Mouse (Mus musculus) forebrain, embryonic 13.5 days (tissue): Measurements from ENCODE around the gene P3h2. TPM values are rescaled to one million over a fixed set of nuclear protein-coding genes. Genes with fewer than 3 reads are reported as not detected.

ENCODE experiments used
- ATAC-seq: fragments of 200-750 bp; cut with Nextera tagmentation; 2 replicates; pipeline ENCODE4 v1.8.0; 2017
- H3K27ac ChIP-seq: fragments of 300-500 bp; sonication (generic); 2 replicates; pipeline ENCODE4 v1.5.1; 2015; ENCODE audit warnings: inconsistent platforms, mild to moderate bottlenecking, moderate library complexity
- H3K27me3 ChIP-seq: fragments of 300-500 bp; sonication (generic); 2 replicates; pipeline ENCODE4 v1.6.1; 2015; ENCODE audit warnings: mild to moderate bottlenecking, inconsistent platforms
- H3K36me3 ChIP-seq: fragments of 300-500 bp; sonication (generic); 2 replicates; pipeline ENCODE4 v1.6.1; 2015; ENCODE audit warnings: mild to moderate bottlenecking, inconsistent platforms; ENCODE audit not compliant: poor library complexity, severe bottlenecking
- H3K4me1 ChIP-seq: fragments of 300-500 bp; sonication (generic); 2 replicates; pipeline ENCODE4 v1.6.1; 2015; ENCODE audit warnings: inconsistent platforms
- H3K4me2 ChIP-seq: fragments of 300-500 bp; sonication (generic); 2 replicates; pipeline ENCODE4 v1.6.1; 2015; ENCODE audit warnings: inconsistent platforms, mild to moderate bottlenecking, moderate library complexity
- H3K4me3 ChIP-seq: fragments of 300-500 bp; sonication (generic); 2 replicates; pipeline ENCODE4 v1.5.1; 2015; ENCODE audit warnings: mild to moderate bottlenecking, inconsistent platforms
- H3K9ac ChIP-seq: fragments of 300-500 bp; sonication (generic); 2 replicates; pipeline ENCODE4 v1.6.1; 2015; ENCODE audit warnings: mild to moderate bottlenecking, inconsistent platforms
- H3K9me3 ChIP-seq: fragments of 300-500 bp; sonication (generic); replicated peaks from 2 replicates; pipeline ENCODE4 v1.6.1; 2016; ENCODE audit warnings: inconsistent platforms
- WGBS: fragments of 180-500 bp; shearing (Covaris S2); methylation state at CpG from one replicate; pipeline ENCODE4 v1.1.7; 2015; 5-methylcytosine and 5-hydroxymethylcytosine counted together
- polyA plus RNA-seq: library from polyadenylated mRNA; unstranded; fragments of >200 nt; fragmentation: Nextera tagmentation; extraction: Ambion mirVana; gene quantifications from 2 replicates; pipeline ENCODE4 v1.2.1, GENCODE M21; 2015

Gene P3h2
- polyA plus RNA-seq, 1 experiment from 2014 or later = 0.32 TPM

DNA sequence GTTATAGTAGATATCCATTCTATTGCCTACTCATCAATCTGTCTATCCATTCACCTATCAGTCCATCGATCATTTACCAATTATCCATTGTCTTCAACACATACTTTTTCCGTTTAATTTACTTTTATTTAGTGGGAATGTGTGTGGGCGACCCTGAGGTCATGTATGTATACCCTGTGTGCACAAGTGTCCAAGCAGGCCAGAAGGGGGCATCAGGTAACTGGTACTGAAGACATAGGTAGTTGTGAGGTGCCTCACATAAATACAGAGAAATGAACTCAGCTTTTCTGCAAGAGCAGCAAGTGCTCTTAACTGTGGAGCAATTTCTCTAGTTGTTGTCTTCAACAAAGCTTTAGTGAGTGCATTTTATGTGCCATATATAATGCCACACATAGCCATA, 79.2 kb downstream of the P3h2 start:
- 89% methylated on average over 3 of the region's 3 CpGs for WGBS
- no peak overlapping the region for H3K27ac ChIP-seq
- H3K36me3 ChIP-seq = no peaks in the 10 kb centered on the region
- H3K4me1 ChIP-seq = peaks cover 7% of the 10 kb centered on the region; the same call in 1 of the 2 replicates
- H3K27me3 ChIP-seq = no peaks in the 10 kb centered on the region
- no peak overlapping the region for H3K9ac ChIP-seq
- no peak for ATAC-seq
- H3K9me3 ChIP-seq = no peaks in the 10 kb centered on the region
- H3K4me3 ChIP-seq = no peak overlapping the region
- no peak overlapping the region for H3K4me2 ChIP-seq

DNA sequence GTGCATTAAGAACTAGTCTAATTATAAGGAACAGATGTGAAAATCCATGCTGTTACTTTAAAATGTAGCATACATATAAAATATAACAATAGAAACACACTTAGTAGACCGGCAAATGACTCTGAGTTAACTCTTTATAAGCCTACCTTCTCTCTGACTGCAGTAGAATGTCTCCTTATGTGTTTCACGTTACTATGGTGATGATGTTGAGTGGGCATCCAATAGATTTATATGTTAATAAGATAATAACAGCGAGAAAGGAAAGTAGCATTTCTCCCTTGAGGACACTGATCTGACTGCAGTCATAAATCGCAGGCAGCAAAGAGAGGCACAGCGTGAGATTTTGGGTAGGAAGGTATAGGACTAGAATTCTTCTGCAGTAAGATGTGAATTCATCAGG, 81.0 kb downstream of the P3h2 start:
- H3K4me1 ChIP-seq = peaks cover 7% of the 10 kb centered on the region; the same call in 1 of the 2 replicates
- H3K4me2 ChIP-seq = no peak overlapping the region
- H3K27me3 ChIP-seq = no peaks in the 10 kb centered on the region
- H3K27ac ChIP-seq = no peak overlapping the region
- H3K4me3 ChIP-seq = no peak overlapping the region
- no peaks in the 10 kb centered on the region for H3K36me3 ChIP-seq
- no peak for ATAC-seq
- WGBS = 67% methylated on average over 5 of the region's 5 CpGs
- no peak overlapping the region for H3K9ac ChIP-seq
- no peaks in the 10 kb centered on the region for H3K9me3 ChIP-seq

DNA sequence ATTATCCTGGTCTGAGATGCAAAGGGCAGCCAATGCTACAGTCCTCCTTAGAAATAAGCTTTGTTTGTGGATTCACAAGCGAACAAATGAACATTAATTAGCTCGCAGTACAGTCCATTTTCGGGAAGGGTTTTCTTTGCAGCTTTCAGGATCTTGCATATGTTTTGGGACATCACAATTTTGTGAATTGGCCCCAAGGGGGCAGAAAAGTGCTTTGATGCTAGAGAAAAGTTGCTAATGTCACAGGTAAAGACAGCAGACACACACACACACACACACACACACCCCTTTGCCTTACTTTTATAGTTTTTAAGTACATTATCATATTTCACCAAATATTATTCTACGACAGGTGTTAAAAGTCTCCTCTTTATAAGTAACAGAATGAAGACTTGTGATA, 82.2 kb downstream of the P3h2 start:
- WGBS = 55% methylated on average over 4 of the region's 4 CpGs
- Histone ChIP-seq H3K27ac (no peak overlapping the region), H3K9me3 (no peaks in the 10 kb centered on the region), H3K4me2 (no peak overlapping the region), H3K27me3 (no peaks in the 10 kb centered on the region), H3K4me1 (peaks cover 3% of the 10 kb centered on the region; the same call in 1 of the 2 replicates), H3K4me3 (no peak overlapping the region), H3K9ac (no peak overlapping the region), H3K36me3 (no peaks in the 10 kb centered on the region)
- no peak for ATAC-seq

DNA sequence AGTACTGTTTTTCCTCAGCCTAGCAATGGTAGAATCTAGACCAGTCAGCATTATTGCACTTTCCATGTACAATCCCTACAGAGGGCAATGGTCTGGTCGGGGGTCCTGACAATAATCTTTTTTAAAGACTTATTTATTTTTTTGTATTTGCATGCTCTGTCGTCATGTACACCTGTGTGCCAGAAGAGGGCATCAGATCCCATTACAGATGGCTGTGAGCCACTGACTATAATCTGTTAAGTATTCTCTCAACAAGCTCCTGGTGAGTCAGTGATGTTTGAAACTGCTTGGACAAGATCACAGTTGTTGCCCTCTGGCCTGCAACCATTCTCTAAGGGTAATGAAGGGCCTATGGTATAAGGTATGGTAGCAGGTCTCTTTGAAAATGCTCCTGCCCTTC, 83.8 kb downstream of the P3h2 start:
- H3K4me1 ChIP-seq = peaks cover 3% of the 10 kb centered on the region; the same call in 1 of the 2 replicates
- no peaks in the 10 kb centered on the region for H3K27me3 ChIP-seq
- no peak overlapping the region for H3K4me2 ChIP-seq
- no peaks in the 10 kb centered on the region for H3K36me3 ChIP-seq
- H3K4me3 ChIP-seq = no peak overlapping the region
- no peak overlapping the region for H3K9ac ChIP-seq
- no peak overlapping the region for H3K27ac ChIP-seq
- 63% methylated on average over 2 of the region's 2 CpGs for WGBS
- ATAC-seq = peak; percentile 24; the same call in 1 of the 2 replicates
- H3K9me3 ChIP-seq = no peaks in the 10 kb centered on the region

DNA sequence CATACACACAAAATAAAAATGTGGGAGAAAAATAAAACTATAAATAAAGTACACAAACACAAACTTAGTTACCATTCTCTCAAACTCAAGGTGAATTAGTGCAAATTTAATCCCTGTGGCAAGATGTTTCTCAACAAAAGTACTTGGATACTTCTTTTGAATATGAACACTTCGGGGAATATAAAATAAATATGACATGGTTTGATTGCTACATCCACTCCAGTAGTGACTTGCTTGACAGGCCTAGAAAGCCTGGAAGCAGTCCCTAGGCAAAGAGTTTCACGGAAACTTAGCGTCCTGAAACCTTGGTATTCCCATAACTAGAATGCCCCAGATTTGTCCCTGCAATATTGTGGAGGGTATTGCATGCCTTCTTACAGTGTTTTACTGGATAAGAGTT, 99.8 kb downstream of the P3h2 start:
- no peak overlapping the region for H3K9ac ChIP-seq
- H3K4me3 ChIP-seq = no peak overlapping the region
- no peak overlapping the region for H3K4me2 ChIP-seq
- WGBS = 92% methylated on average over 3 of the region's 3 CpGs
- no peak overlapping the region for H3K27ac ChIP-seq
- no peaks in the 10 kb centered on the region for H3K4me1 ChIP-seq
- no peaks in the 10 kb centered on the region for H3K9me3 ChIP-seq
- H3K36me3 ChIP-seq = no peaks in the 10 kb centered on the region
- H3K27me3 ChIP-seq = no peaks in the 10 kb centered on the region
- ATAC-seq = no peak

DNA sequence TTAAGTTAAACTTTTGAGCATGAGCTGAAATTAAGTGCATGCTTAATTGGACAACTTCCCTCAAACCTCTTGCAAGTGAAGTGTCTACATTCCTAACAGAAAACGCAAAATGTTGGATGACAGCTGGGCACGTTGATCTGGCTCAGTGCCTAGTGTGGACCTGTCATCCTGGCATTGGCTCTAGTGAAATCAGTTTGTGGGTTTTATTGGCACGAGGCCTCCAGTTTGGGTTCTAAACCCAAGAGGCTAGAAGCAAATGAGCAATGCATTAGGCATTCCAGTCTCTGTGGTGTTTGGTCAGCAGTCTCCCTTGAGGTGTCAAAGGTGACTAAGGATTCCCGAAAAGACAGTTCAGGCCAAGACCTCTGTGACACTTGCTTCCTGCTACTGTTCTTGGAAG, 102.3 kb downstream of the P3h2 start:
- Histone ChIP-seq H3K9me3 (no peaks in the 10 kb centered on the region), H3K27me3 (no peaks in the 10 kb centered on the region), H3K4me3 (no peak overlapping the region), H3K4me2 (no peak overlapping the region), H3K4me1 (no peaks in the 10 kb centered on the region), H3K9ac (no peak overlapping the region), H3K27ac (no peak overlapping the region), H3K36me3 (no peaks in the 10 kb centered on the region)
- no peak for ATAC-seq
- 64% methylated on average over 4 of the region's 4 CpGs for WGBS

DNA sequence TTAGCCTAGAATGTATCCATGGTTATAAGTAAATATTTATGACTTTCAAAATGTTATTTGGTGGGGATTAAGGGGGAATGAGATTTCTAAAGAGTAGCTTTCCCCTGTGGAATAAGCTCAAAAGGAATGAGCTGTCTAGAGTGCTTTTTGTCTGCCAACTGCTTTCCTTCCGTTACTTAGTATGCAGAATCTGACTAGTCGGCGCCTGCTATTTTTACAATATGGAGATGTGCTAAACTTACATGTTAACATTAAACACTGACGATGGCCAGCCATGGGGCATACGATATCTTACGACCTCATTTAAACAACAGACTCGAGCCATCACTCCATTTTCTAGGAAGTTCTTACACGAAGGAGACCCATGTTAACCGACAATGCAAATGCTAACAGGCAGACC, 102.7 kb downstream of the P3h2 start:
- 84% methylated on average over 9 of the region's 9 CpGs for WGBS
- Histone ChIP-seq H3K4me1 (no peaks in the 10 kb centered on the region), H3K4me3 (no peak overlapping the region), H3K27me3 (no peaks in the 10 kb centered on the region), H3K9ac (no peak overlapping the region), H3K27ac (no peak overlapping the region), H3K36me3 (no peaks in the 10 kb centered on the region), H3K9me3 (no peaks in the 10 kb centered on the region), H3K4me2 (no peak overlapping the region)
- ATAC-seq = no peak

DNA sequence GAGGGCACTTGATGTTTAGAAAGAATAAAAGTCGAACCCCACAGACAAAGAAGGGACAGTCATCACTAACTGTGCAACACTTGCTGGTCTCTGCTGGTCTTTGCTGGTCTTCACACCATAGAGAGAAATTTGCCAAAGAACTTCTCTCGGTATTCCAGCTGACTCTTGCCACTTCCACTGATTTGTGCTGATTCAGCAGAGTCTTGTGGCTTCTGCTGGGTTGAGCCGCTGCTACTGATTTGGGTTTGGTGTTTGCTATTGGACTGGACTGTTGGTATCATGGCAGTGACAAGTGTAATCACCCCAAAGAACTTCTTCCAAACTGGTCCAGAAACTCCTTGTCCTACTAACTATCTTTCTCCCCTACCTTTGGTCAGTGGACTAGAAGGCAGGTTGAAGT, 111.0 kb downstream of the P3h2 start:
- no peak for ATAC-seq
- H3K27ac ChIP-seq = no peak overlapping the region
- H3K9ac ChIP-seq = no peak overlapping the region
- H3K27me3 ChIP-seq = no peaks in the 10 kb centered on the region
- H3K4me3 ChIP-seq = no peak overlapping the region
- H3K4me2 ChIP-seq = no peak overlapping the region
- no peaks in the 10 kb centered on the region for H3K4me1 ChIP-seq
- 87% methylated on average over 3 of the region's 3 CpGs for WGBS
- H3K36me3 ChIP-seq = no peaks in the 10 kb centered on the region
- no peaks in the 10 kb centered on the region for H3K9me3 ChIP-seq

DNA sequence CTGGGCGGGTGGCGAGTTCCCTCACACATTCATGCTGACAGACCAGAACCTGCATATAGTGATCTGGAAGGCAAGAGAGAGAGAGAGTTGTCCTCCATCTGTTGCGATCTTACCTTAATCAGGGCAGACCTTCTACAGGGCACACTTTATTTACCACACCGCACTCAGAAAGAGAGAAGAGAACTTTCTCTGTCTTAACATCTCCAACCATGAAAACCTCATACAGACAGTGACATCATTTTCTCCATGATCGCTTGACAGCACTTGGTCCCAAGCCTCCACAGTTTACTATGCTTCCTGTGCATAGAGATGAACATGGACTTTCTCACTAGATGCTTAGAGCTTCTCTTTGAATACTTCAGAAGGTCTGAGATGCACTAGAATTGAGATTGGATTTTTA, 118.4 kb downstream of the P3h2 start:
- H3K4me2 ChIP-seq = no peak overlapping the region
- no peak overlapping the region for H3K27ac ChIP-seq
- no peaks in the 10 kb centered on the region for H3K36me3 ChIP-seq
- H3K9me3 ChIP-seq = no peaks in the 10 kb centered on the region
- 96% methylated on average over 5 of the region's 5 CpGs for WGBS
- no peak for ATAC-seq
- no peaks in the 10 kb centered on the region for H3K4me1 ChIP-seq
- H3K9ac ChIP-seq = no peak overlapping the region
- H3K27me3 ChIP-seq = no peaks in the 10 kb centered on the region
- H3K4me3 ChIP-seq = no peak overlapping the region

DNA sequence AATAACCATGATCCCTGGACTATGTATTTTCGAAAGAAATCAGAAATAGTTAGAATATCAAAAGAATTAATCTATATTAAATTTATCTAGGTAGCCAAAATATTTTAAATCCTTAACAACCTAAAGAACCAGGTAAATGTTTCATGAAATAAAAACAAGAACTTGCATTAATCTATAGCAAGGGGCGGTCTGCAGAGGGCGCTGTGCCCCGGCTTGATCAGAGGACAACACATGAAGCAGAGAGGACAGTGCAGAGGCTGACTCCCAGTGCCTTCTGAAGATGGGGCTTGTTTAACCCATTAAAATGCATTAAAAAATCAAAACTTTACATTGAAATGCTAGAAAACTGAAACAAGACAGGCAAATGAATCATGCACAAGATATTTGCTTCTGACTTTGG, 121.9 kb downstream of the P3h2 start:
- H3K4me1 ChIP-seq = no peaks in the 10 kb centered on the region
- no peaks in the 10 kb centered on the region for H3K36me3 ChIP-seq
- H3K27ac ChIP-seq = no peak overlapping the region
- H3K4me3 ChIP-seq = no peak overlapping the region
- H3K27me3 ChIP-seq = no peaks in the 10 kb centered on the region
- H3K4me2 ChIP-seq = no peak overlapping the region
- ATAC-seq = no peak
- 30% methylated on average over 4 of the region's 4 CpGs for WGBS
- H3K9me3 ChIP-seq = no peaks in the 10 kb centered on the region
- H3K9ac ChIP-seq = no peak overlapping the region

DNA sequence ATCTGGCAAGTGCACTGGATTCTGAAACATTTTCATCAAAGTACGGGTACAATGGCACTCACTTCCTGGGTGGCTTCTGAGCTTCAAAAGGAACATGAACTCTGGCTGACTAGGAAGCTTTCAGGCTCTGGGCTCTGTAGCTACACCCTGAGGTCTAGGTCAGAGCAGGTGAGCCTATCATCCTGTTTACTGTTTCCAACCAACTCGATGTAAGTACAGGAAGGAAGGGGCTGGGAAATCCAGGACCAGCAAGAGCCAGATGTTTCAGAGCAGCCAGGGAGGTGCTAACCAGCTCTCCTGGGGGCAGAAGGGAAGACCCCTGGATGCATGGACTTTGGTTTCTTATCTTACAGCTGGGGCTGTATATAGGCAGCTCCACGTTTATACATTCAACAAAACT, 126.5 kb downstream of the P3h2 start:
- Histone ChIP-seq H3K9ac (no peak overlapping the region), H3K4me3 (no peak overlapping the region), H3K9me3 (no peaks in the 10 kb centered on the region), H3K4me2 (no peak overlapping the region), H3K4me1 (no peaks in the 10 kb centered on the region), H3K27me3 (no peaks in the 10 kb centered on the region), H3K27ac (no peak overlapping the region), H3K36me3 (no peaks in the 10 kb centered on the region)
- ATAC-seq = no peak
- 70% methylated on average over 3 of the region's 3 CpGs for WGBS

DNA sequence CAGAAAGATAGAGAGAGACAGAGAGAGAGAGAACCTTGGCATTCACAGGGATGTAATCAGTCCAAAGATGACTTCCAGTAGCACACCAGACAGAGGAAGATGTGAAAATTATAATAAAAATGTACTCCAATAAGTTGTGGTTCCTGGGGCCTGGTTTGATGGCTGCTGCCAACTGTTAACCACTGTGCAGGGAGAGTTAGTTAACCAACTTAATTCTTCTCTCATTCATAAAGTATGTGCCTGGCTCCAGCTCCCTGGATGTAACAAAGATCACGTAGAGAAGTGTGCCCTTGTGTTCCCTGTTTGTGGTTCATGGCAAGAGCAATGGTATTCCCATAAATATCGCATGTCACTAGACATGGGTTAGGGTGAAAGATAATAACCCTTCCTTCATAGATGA, 128.4 kb downstream of the P3h2 start:
- no peak overlapping the region for H3K4me3 ChIP-seq
- 87% methylated on average over 2 of the region's 2 CpGs for WGBS
- H3K9ac ChIP-seq = no peak overlapping the region
- no peak overlapping the region for H3K27ac ChIP-seq
- no peak overlapping the region for H3K4me2 ChIP-seq
- H3K9me3 ChIP-seq = no peaks in the 10 kb centered on the region
- H3K36me3 ChIP-seq = no peaks in the 10 kb centered on the region
- no peaks in the 10 kb centered on the region for H3K27me3 ChIP-seq
- ATAC-seq = no peak
- H3K4me1 ChIP-seq = no peaks in the 10 kb centered on the region

DNA sequence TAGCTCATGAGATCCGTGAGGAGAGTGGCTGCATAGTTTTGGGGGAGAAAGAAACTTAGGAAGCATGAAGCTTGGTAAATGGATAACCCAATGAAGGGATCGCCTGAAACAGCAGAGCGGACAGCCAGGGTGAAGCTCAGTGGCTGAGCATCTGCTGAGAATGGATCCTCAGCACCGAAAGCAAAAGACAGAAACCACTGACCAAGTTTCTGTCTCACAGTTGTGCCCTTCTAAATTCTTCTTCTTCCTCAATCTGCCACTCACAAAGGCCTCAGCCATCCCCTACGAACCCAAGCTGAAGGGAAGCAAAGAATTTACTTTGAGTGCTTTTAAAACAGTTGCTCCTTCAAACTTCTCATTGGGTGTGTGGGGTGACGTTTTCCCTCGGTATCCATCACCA, 134.3 kb downstream of the P3h2 start:
- Histone ChIP-seq H3K9ac (no peak overlapping the region), H3K27ac (no peak overlapping the region), H3K4me1 (no peaks in the 10 kb centered on the region), H3K27me3 (no peaks in the 10 kb centered on the region), H3K4me2 (no peak overlapping the region), H3K9me3 (no peaks in the 10 kb centered on the region), H3K4me3 (no peak overlapping the region), H3K36me3 (no peaks in the 10 kb centered on the region)
- no peak for ATAC-seq
- 89% methylated on average over 7 of the region's 7 CpGs for WGBS
